Mouse (Mus musculus) adrenal gland, adult 2 months (tissue): ENCODE data around the gene Kcnq4. TPM values are rescaled to one million over a fixed set of nuclear protein-coding genes. Genes with fewer than 3 reads are reported as not detected.

Experiments
- DNase-seq: peaks from one replicate; pipeline ENCODE4 v3.0.0; 2021
- long read RNA-seq: library from polyadenylated mRNA; stranded (forward); transcript quantifications from one replicate; pipeline ENCODE4 v2.0.0, GENCODE M21; 2021
- polyA plus RNA-seq: library from polyadenylated mRNA; depleted of rRNA; stranded (reverse); fragments of >200 nt; gene quantifications from 2 replicates; pipeline ENCODE4 v1.2.3, GENCODE M21; 2012; rRNA removed
- total RNA-seq, 2 experiments: library from RNA; stranded (reverse); gene quantifications; 2 replicates each; pipeline ENCODE4 v1.2.3; 2021

The Kcnq4 gene
- 1 to 10 TPM; 1.5 to 2.5 TPM for total RNA-seq
- 4.1 and 5.4 TPM in 2 replicates for polyA plus RNA-seq
- long read RNA-seq, partial matches to known transcripts: 0 of 2 reads
- long read RNA-seq, other reads (novel, unspliced or antisense): 0 of 2 reads

DNA sequence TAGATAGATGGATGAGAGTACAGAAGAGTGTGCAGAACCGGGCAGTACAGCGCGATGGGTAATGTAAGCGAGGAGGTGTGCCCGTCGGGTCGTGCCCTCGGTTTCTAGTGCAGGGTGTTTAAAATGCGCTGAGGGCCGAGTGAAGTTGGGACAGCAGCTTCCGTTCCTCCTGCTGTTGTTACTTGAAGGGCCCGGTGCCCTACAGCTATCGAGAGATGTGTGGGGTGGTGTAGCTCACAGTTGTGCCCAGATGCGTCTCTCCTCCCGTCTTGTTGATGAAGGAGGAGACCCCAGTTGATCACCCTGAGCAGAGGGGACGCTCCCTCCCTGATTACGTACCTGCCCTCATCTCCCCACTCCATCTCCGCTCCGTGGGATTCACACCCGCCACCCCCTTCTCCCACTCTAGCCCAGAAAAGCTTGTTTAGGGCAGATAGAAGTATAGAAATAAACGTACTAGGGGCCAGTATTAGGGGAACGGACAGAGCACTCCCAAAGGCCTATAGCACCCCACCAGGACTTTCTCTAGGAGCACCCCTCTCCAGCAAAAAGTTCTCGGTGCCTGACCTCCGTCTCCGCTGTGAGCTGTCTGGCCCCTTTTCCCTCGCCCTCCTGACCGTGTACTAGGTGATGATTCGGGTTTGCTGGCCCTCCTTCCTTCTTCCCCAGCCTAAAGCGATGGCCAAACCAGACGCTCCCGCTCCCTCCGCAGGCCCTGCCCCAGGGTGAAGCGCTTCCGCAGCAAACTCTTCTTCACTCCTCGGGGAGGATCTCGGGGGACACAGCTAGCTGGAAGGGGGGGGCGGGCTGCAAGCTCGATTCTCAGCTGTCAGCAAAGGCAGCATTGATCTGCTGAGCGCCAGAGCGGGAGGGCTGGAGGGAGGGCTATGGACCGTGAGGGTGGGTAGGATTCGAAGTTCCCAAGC is at the start of gene Kcnq4:
Gene Kcnq4 (minus strand): TSS at position 672 of the 926 bp plus-strand sequence.
- no peak for DNase-seq

DNA sequence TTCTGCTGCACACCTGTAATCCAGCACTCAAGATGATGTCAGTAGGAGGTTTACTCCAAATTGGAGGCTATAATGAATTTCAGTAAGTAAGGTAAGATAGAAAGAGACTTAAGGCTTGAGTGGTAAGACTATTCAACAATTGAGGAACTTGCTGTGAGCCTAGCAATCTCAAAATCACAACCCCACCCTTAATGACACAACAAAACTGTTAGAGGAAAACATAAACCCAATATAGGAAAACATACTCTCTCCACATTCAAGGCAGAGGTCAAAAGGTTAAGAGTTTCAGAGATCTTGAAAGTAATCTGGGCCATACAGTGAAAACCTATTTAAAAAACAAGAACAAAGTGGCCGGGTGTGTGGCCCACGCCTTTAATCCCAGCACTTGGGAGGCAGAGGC is 48.3 kb upstream of the Kcnq4 start:
- no peak for DNase-seq

DNA sequence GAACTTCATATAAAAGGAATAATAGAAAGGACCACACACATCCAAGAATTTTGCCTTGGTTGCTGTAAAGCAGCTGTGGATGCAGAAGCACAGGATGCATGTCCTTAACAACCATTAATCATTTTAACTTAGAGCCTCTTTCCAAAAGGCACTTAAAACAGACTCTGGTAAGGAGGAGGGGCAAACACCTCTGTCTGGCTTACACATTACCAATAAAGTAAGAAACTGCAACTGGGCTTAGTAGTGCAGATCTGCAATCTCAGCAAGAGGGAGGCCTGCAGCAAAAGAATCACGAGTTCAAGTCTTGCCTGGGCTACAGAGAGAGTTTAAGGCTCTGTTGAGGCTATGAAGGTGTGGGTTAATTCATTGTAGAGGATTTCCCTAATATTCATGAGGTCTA is 47.2 kb upstream of the Kcnq4 start:
- no peak for DNase-seq

DNA sequence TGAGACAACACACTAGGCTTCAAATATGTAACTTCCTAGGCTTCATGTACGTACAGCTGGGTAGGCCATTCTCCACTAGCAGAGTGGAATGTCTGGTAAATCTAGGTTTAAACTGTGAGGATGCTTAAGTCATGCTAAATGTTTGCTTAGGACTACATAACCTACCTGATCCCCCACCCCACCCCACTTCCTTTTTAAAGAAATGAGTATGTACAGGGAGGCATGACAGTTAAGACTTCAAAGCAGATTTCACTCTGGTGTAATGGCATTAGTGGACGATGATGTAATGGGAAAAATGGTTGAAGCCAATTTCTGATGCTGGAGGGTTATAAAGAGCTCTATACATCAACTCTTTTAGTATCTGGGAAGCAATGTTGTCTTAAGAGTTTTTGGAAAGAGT is 44.5 kb upstream of the Kcnq4 start:
- DNase-seq: no peak

DNA sequence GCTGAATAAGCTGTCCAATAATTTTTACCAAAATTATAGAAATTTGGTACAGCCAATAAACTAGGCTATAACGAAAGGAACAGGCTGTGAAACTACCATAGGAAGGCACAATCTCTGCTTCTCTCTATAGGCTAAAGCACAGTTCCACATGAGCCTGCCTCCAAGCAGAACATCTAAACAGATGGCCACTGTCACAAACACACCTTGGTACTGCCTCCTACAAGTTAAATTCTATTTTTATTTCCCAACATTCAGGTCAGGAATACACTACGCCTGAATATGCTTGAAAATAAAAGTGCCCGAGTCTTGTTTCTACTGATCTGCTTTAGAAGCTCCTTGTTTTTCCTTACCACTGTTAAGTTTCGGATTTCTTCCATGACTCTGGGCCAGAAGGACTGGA is 41.6 kb upstream of the Kcnq4 start:
- no peak for DNase-seq

DNA sequence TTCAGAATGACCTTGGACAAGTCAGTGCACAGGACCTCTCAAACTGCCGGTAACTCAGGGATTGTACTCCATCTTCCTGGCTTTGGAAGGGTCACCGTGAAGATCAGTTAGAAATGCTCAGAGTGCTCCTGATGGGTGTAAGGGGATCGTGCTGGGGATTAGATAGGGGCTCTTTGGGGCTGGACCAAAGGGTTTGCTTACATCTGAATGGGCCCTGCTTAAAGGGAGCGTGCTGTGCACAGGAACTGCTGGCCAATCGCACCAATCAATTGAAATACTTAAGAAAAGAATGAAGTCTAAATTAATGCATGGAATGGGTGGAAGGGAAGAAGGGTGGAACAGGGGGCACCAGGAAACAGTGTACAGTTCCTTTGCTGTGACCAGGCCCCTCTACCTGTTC is 7.4 kb upstream of the Kcnq4 start:
- DNase-seq: no peak

DNA sequence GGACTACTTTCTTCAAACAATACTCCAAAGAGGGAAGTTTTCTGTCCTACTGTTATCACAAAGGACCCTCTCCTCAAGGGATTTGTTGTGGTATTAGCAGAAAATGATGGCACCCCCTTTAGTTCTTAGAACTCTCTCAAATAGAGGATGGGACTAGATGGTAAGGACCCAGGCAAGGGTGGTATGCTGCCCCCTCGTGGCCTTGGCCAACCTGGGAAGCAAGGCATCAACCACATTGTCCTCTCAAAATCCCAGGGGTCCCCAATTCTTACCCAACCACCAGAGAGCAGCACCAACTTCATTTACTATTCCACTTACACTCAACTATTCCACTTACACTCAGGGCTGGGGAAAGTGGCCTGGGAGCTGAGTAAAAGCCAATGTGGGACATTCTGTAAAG is 6.9 kb upstream of the Kcnq4 start:
- DNase-seq: peak; percentile 61

DNA sequence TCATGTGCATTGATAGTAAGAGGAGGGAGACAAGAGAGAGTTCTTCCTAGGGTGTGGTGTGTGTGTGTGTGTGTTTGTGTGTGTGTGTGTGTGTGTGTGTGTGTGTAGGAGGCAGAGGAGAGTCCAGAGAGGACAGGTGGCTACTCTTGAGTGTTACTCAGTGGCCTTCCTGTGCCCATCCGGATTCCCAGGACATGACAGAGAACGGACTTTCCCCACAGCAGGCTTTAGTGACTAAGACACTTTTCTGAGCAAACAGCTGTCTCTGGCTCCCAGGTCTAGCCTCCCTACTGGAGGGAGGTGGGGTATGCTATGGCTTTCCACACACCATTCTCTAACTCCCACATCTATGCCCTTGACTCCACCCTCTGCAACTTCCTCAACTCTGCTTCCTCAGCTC is 1.2 kb upstream of the Kcnq4 start:
- no peak for DNase-seq

DNA sequence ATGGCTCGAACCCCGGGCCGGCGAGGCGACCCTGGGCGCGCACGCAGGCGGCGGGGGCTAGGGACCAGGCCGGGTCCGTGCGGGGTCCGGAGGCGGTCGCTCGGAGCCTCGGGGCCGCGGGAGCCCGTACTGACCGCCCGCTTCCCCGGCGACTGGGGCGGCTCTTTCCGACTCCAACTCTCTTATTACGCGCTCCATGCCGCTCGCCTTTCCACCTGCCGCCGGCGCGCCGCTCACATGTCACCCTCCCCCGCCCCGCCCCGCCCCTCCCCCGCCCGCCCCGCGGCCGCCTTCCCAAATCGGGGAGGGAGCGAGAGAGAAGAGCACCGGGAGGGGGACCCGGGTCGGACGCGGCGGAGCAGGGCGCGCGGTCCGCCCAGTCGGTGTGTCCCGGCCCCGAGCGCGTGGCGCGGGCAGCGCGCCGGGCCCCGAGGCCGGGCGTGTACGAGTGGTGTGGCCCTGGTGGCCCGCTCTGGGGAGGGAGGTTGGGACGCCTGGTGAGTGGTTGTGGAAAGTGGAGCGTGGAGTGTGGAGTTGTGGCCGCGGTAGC is 1.1 kb downstream of the Kcnq4 start:
- peak; percentile 53 for DNase-seq

DNA sequence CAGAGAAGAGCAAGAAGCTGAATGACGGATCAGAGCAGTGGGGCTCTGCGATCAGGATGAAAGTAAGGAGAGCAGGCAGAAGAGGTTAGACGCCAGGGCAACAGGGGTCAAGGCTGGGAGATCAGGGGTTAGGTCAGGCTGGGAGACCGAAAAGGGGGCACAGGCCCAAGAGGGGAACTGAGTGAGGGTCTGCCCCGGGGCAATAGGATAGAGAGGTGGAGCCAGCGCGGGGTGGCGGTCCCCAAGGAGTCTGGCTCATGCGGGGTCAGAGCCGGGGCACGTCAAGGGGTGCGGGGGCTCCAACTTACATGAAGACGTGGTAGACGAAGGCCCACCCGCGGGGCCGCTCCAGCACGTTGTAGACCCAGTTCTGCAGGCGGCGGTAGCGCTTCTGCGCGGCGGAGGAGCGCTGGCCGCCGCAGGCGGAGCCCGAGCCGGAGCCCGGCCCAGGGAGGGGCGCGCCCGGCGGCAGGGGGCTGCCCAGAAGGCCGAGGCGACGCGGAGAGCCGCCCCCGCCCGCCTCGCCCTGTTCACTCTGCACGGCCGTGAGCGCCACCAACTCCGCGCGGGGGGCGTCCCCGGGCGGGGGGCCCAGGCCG is 1.8 kb downstream of the Kcnq4 start:
- peak; percentile 44 for DNase-seq

DNA sequence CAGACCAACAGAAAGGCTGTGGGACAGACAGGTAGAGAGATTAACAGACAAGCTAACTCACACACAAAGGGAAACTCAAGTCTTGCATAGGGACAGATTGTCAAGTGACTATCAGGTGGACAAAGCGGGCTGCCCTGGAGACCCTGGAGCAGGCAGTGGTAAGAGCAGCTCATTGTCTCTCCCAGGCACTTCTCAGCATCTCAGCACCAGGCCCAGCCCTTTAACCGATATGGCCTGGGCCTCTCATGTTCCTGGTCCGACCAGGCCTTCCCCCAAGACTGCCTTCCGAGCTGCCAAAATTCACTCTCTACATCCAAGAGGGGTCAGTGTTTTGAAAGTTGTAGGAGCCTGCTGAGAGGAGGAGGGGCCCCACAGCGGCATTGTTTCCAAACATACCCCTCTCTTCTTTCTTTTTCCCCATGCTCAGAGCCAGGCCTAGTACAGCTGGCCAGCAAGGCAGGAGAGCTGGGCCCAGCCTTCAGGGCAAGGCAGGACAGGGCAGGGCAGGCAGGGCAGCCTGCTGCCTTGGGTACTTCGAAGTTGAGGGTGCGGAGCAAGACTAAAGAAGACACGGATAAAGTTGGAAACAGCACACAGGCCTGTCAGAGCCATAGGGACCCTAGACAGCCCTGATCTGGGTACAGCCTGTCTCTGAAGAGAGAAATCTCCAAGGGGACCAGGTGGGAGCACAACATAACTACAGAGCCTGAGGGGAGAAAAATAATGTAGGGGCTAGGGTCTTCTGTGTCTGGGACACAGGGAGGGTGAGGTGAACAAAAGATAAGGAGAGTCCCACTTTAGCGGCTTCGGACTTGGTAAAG is 2.5 kb downstream of the Kcnq4 start:
- no peak for DNase-seq

DNA sequence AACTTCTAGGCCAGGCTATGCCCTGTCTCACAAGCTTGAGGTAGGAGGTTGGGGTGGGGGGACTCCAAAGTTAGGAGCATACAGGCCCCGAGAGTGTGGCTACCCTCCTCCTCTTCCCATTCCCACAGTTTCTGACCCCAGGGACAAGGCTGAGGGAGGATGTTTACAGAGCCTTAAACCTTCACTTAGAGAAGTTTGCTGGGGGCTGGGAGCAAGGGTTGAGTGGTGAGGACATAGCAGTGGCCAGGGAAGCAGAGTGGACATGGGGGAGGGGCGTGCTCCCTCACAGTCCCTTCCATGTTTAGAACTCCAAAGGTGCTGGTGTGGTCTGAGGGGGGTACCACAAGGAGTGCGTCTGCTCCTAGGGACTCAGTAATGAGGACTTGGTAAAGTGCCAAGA is 4.8 kb downstream of the Kcnq4 start:
- no peak for DNase-seq

DNA sequence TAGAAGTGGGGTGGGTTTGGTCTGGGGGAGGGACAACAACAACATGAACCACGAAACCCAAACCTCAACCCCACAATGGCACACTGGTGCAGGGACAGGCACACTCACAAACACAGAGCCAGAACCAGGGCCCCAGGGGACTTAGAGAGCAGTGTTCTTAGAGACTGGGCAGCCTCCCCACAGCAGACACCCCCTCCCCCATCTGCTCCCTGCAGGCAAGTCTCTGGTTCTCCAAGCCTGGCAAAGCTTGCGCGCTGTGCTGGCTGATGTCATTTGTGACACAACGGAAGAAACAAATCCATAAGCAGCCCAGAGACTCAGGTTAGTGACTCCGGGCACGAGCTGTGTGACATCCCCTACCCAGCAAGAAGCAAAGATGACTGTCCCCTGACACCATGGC is 7.1 kb downstream of the Kcnq4 start:
- DNase-seq: peak; percentile 38

DNA sequence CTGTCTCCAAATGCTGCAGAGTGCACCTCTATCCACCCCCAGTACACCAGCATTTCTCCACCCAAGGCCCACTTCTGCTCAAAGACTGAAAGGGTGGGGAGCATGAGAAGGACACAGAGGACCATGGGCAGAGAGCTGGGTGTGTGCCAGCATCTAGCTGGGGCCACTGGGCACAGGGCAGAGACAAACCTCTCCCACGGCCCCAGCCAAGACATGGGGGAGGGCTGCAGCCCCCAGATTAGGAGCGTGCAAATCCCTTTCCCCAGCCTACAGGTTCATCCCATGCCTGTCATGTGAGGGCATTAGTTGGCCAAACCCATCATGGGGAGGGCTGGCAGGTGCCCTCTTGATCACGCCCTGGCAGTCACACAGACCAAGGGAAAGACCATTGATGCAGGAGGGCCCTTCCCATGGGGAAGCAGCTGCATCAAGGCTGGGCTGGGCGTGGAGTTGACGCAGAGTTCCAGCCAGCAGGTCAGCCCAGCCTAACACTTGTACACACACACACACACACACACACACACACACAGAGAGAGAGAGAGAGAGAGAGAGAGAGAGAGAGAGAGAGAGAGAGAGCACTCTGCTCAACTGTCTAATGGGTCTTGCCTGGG is 14.3 kb downstream of the Kcnq4 start:
- DNase-seq: no peak

DNA sequence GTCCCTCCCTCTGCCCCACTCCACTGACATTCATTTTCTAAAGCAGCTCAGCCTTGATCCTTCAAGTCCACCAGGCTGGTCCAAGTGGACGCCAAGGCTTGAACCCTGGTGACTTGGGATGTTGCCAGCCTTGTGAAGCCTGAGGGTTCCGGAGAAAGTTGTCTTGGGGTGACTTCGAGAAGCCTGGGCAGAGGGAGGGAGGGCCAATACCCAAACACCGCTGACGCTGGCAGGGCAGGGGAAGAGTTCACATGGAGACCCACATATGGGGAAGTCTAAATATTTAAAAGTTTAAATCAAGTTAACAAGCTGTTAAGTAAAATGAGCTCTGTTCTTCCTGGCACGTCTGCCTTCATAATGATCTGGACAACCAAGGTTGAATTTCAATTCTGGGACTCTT is 15.7 kb downstream of the Kcnq4 start:
- DNase-seq: no peak

DNA sequence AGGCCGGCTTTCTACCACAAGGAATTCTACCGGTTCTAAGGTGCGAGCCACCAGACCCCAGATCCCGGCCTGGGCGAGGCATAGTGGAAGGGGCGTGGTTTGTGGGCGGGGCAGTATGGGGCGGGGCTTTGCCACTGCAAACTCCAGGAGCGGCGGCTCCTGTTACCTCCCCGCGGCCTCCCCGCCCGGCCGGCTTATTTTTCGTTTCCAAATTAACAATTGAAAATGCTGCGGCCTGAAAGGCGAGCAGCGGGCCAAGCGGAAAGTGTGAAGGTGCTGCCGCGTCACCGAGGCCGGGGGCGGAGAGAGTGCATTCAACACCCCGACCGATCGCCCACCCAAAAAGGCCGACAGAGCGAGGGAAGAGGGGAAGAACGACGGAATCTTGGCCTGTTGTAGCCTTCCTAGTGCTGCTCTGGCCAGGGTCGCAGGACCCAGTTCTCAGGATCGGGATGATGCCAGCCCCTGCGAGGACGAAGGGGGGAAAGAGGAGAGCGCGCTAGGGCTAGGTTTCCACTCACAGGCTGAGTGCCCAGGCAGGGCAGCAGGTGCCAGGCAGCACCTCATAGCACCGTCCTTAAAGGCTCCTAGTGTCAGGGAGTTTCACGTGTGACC is 17.3 kb downstream of the Kcnq4 start:
- DNase-seq: peak; percentile 82

DNA sequence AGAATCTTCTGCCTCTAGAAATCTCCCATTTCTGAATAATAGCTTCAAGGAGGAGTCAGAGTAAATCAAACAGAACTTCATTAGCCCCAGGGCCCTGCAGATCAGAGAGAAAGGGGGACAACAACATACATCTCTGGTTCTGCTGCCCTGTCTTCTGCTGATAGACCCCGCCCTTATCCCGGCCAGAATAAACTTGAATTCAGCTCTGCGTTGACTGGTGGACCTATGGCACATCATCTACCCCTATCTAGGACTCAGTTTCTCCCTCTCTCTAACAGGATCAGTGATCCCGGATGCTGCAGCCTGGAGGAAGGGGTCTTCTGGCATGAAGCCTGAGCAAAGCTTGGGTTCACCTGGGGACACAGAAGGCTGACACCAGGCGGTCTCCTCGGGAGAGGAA is 17.8 kb downstream of the Kcnq4 start:
- DNase-seq: no peak

DNA sequence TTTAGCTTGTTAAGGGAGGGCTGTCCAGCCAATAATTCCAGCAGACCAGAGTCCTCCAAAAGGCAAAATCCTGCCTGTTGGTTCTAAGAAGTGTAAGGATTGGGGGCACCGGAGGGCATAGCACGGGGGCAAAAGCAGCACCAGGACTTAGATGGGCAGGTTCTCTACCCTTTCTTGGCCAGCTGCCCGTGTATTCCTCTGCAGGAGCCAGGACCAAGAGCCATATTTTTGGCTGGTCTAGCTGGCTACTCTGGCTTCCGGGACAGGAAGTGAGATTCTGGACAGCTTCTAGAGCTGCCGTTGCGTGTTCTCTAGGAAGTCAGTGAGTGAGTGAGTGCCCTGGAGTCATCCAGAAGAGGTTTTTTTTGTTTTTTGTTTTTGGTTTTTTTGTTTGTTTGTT is 18.3 kb downstream of the Kcnq4 start:
- DNase-seq: no peak

DNA sequence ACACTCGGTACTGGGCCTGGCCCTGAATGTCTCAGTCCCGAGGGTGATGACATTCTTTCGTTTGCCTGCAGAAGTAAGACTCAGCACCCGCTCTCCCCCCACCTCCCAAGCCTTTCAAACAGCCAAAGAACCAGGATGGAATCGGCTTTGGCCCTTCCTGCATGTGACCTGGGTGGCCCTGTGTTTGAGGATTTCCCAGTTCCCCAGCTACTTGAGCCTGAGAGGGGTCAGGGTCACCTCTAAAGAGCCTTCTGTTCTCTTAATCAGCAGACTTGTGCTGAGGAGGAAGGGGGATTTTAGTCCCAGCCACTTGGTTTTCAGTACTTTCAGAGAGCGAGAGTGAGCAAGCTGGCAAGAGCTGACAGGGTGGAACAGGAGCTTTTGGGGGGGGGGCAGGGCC is 19.0 kb downstream of the Kcnq4 start:
- no peak for DNase-seq

DNA sequence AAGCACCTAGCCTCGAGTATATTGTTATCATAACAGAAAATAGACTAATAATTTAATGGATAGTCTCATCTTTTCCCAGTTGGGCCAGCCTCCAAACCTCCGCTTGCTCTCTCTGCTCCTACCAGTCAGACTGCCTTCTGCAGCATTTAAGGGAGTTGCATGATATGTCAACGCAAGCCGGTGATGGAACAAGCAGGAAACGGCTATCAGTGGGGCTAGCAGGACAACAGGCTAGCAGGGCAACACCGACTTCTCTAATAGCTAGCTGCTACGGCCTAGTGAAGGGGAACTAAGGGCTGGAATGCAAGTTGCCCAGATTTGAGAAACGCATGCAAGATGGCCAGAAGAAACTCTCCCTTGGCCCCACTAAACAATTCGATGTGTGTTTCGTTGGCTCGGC is 20.6 kb downstream of the Kcnq4 start:
- DNase-seq: no peak

DNA sequence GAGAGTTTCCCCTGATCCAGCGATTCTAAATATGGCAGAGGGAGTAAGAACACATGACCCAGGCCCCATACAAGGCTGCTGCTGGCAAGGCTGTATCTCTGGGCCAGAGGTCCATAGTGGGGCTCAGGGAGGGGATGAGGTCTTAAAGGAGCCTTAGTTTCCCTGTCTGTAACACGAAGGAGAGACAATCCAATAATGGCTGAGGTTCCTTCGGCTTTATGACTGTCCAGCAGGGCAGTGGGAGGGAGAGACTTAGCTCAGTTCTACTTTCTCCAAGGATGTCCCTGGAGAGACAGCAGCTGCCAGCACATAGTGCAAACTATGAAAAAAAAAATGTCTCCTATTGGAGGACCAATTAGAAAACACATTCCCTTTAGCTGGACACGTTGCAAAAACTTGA is 22.2 kb downstream of the Kcnq4 start:
- DNase-seq: no peak
